Mouse (Mus musculus) forebrain, postnatal 0 days (tissue): ENCODE measurements around the gene Kndc1. TPM values are rescaled to one million over a fixed set of nuclear protein-coding genes. Genes with fewer than 3 reads are reported as not detected.

Source experiments
- ATAC-seq: fragments of 200-750 bp; cut with Nextera tagmentation; 2 replicates; pipeline ENCODE4 v1.8.0; 2017; ENCODE audit warnings: mild to moderate bottlenecking, moderate library complexity
- DNase-seq: peaks from one replicate; pipeline ENCODE4 v3.0.0-alpha.2; 2015
- H3K27ac ChIP-seq: fragments of 300-500 bp; sonication (generic); 2 replicates; pipeline ENCODE4 v1.5.1; 2014; ENCODE audit warnings: low read depth, mild to moderate bottlenecking, antibody characterized with exemption, low read length, moderate library complexity, mixed read lengths
- H3K27me3 ChIP-seq: fragments of 300-500 bp; sonication (generic); 2 replicates; pipeline ENCODE4 v1.6.1; 2014; ENCODE audit warnings: mild to moderate bottlenecking, low read length, mixed read lengths; ENCODE audit not compliant: insufficient read depth
- H3K36me3 ChIP-seq: fragments of 300-500 bp; sonication (generic); 2 replicates; pipeline ENCODE4 v1.6.1; 2014; ENCODE audit warnings: mild to moderate bottlenecking, moderate library complexity; ENCODE audit not compliant: insufficient read depth
- H3K4me1 ChIP-seq: fragments of 300-500 bp; sonication (generic); 2 replicates; pipeline ENCODE4 v1.6.1; 2014; ENCODE audit warnings: antibody characterized with exemption; ENCODE audit not compliant: insufficient read depth
- H3K4me2 ChIP-seq: fragments of 300-500 bp; sonication (generic); 2 replicates; pipeline ENCODE4 v1.6.1; 2014; ENCODE audit warnings: low read depth, mild to moderate bottlenecking, moderate library complexity
- H3K4me3 ChIP-seq: fragments of 300-500 bp; sonication (generic); 2 replicates; pipeline ENCODE4 v1.5.1; 2014; ENCODE audit warnings: low read depth, low read length, mixed read lengths
- H3K9ac ChIP-seq: fragments of 300-500 bp; sonication (generic); 2 replicates; pipeline ENCODE4 v1.6.1; 2014; ENCODE audit warnings: mild to moderate bottlenecking
- H3K9me3 ChIP-seq: fragments of 300-500 bp; sonication (generic); 2 replicates; pipeline ENCODE4 v1.6.1; 2016; ENCODE audit warnings: low read length
- CTCF ChIP-seq: sonication (generic); IDR thresholded peaks from 2 replicates; pipeline ENCODE4 v1.5.1; 2016; ENCODE audit warnings: antibody characterized with exemption, control low read depth, low read depth
- WGBS: fragments of 180-500 bp; shearing (Covaris S2); extraction: QIAGEN DNeasy Blood & Tissue Kit; methylation state at CpG from one replicate; pipeline ENCODE4 v1.1.7; 2014; 5-methylcytosine and 5-hydroxymethylcytosine counted together
- polyA plus RNA-seq: library from polyadenylated mRNA; unstranded; fragments of >200 nt; fragmentation: Nextera tagmentation; extraction: Ambion mirVana; gene quantifications from 2 replicates; pipeline ENCODE4 v1.2.1, GENCODE M21; 2015
- total RNA-seq: library from RNA; depleted of rRNA; stranded (reverse); fragments of >200 nt; gene quantifications from 2 replicates; pipeline ENCODE4 v1.2.3, GENCODE M21; 2014

Gene Kndc1
- total and polyA plus RNA-seq, 2 experiments from 2014 or later, result 10.0 to 48.4 TPM

DNA sequence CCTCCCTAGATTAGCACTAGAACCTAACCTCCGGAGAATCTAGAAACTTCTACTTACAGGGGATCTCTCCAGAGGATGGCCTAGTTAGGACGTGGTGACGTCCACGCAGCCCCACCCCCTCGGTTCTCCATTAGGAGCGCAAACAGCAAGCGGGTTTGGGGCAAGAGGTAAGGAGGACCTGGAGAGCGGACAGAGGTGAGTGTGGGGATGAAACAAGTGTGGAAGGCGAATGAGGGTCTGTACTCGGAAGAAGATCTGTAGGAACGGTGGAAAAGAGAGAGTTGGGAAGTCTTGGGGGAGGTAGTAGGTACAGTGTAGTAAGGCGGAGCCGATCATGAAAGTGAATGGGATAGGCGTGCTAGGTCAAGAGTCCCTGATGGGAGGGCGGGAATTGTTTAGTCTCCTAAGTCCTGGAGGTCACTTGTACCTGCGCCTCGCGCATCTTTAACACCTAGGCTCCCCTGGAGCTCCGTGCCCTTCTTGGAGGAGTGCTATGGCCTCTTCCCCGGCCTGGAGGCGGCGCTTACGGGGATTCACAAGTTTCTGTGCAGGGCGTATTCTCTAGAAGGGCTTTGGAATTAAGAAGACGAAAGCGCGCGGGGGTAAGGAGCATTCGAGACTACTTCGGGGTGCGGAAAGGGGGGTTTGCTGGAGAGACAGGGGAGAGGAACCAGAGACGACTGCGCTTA, 55.9 kb downstream of the Kndc1 start:
- no peak for TF ChIP-seq CTCF
- H3K36me3 ChIP-seq, result no peaks in the 10 kb centered on the region
- no peak for DNase-seq
- H3K9me3 ChIP-seq, result no peaks in the 10 kb centered on the region
- peak overlapping the region; percentile 34 for H3K4me3 ChIP-seq
- H3K4me2 ChIP-seq, result peak overlapping the region; percentile 73
- 1% methylated on average over 33 of the region's 33 CpGs for WGBS
- ATAC-seq, result peak; percentile 56
- H3K9ac ChIP-seq, result 0 out of 2 replicates have a peak overlapping the region, but pooled peaks have one; percentile 14
- H3K27ac ChIP-seq, result no peak overlapping the region
- peaks cover 40% of the 10 kb centered on the region for H3K27me3 ChIP-seq
- no peaks in the 10 kb centered on the region for H3K4me1 ChIP-seq

DNA sequence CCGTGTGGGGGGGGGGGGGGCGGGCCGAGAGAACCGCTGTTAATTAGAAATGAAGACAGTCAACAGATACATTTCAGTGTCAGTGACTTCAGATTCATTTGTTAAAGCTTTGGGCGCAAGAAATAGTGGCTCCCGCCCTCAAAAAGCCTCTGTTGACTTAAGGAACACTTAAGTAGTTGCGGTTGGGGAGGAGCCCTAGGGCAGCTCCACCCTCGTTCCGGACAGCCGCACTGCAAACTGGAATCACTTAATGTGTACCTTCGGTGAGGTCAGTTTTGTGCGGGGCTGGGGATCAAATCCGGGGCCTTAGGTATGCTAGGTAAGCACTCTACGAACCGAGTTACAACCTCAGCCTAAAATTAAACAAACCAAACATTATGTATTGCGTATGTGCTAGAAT, 56.6 kb downstream of the Kndc1 start:
- ATAC-seq (no peak), DNase-seq (no peak)
- Histone ChIP-seq H3K27ac (no peak overlapping the region), H3K27me3 (peaks cover 33% of the 10 kb centered on the region), H3K4me2 (peak overlapping the region; percentile 73), H3K36me3 (no peaks in the 10 kb centered on the region), H3K9ac (0 out of 2 replicates have a peak overlapping the region, but pooled peaks have one; percentile 14), H3K9me3 (no peaks in the 10 kb centered on the region), H3K4me1 (no peaks in the 10 kb centered on the region), H3K4me3 (peak overlapping the region; percentile 34)
- WGBS, result 10% methylated on average over 16 of the region's 16 CpGs
- no peak for TF ChIP-seq CTCF

DNA sequence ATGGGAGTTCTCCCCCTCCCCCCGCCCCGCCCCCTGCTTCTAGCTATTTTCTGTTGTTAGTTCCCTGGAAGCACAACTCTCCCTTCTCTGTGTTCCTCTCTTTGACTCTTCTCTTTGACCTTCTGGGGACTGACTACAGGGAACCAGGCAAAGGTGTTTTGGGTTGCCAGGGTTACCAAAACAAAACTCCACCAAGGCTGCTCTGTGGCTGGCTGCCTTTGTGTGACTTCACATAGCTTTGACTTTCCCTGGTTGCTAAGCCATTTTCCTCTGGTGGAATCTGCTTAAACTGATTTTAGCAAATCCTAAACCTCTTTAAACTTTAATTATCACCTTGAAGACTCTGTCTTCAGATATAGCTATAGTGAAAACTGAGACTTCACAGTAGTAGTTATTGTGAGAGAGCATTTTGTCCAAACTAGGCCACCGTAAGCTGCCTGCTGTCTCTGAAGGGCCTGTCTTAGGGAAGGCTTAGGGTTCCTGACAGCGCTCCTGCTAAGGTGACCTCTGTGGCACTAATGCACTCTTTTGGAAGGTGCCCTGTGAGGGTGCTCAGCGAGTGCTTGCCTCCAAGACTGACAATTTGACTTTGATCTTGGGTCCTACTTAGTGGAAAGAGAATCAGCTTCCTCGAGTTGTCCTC, 57.6 kb downstream of the Kndc1 start:
- no peaks in the 10 kb centered on the region for H3K4me1 ChIP-seq
- no peak overlapping the region for H3K4me2 ChIP-seq
- 57% methylated on average over 6 of the region's 6 CpGs for WGBS
- no peaks in the 10 kb centered on the region for H3K36me3 ChIP-seq
- DNase-seq, result no peak
- no peak overlapping the region for H3K4me3 ChIP-seq
- TF ChIP-seq CTCF, result no peak
- peaks cover 24% of the 10 kb centered on the region; the same call in 1 of the 2 replicates for H3K27me3 ChIP-seq
- no peak overlapping the region for H3K9ac ChIP-seq
- no peaks in the 10 kb centered on the region for H3K9me3 ChIP-seq
- ATAC-seq, result no peak
- no peak overlapping the region for H3K27ac ChIP-seq

DNA sequence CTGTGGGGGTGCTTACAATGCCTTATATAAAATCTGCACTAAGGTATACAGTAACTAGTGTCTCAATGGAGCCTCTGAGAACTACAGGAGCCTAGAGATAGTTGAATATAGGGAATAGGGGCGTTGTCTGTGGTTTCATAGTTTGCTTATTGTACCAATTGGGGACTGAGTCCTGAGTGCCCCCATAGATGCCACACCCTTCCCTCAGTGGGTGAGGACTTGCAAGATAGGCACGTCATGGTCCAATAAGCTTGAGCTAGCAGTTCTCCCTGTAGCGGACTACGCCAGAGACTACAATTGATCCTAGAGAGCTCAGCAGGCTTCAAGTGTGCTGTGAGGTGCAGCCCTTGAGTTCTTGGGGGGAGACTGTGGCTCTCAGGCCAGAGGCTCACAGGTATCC, 61.0 kb downstream of the Kndc1 start:
- Histone ChIP-seq H3K9me3 (no peaks in the 10 kb centered on the region), H3K36me3 (no peaks in the 10 kb centered on the region), H3K4me1 (no peaks in the 10 kb centered on the region), H3K4me3 (no peak overlapping the region), H3K4me2 (no peak overlapping the region), H3K27me3 (peaks cover 5% of the 10 kb centered on the region; the same call in 1 of the 2 replicates), H3K27ac (no peak overlapping the region), H3K9ac (no peak overlapping the region)
- ATAC-seq, result no peak
- 83% methylated on average over 4 of the region's 4 CpGs for WGBS
- TF ChIP-seq CTCF, result no peak
- DNase-seq, result no peak

DNA sequence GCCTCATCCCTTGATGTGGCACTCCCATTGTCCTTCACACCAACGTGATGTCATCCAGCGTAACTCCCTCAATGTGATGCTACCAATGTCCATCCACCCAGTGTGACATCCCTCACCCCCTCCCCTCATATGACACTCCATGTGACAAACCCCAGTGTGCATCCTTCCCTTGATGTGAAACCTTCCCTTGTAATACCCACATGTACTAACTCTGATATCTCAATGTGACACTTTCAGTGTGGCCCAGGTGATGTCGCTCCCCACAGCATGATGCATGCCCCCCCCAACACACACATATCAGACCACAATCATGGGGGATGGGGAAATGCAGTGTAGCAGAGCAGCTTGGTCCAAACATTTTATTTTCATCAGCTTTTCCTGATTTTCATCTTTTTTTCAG, 62.2 kb downstream of the Kndc1 start:
- no peak overlapping the region for H3K4me2 ChIP-seq
- no peak overlapping the region for H3K9ac ChIP-seq
- ATAC-seq (no peak), DNase-seq (no peak)
- no peaks in the 10 kb centered on the region for H3K4me1 ChIP-seq
- H3K36me3 ChIP-seq, result no peaks in the 10 kb centered on the region
- no peak overlapping the region for H3K27ac ChIP-seq
- no peaks in the 10 kb centered on the region for H3K27me3 ChIP-seq
- TF ChIP-seq CTCF, result no peak
- no peaks in the 10 kb centered on the region for H3K9me3 ChIP-seq
- H3K4me3 ChIP-seq, result no peak overlapping the region
- WGBS, result 80% methylated on average over 3 of the region's 3 CpGs

DNA sequence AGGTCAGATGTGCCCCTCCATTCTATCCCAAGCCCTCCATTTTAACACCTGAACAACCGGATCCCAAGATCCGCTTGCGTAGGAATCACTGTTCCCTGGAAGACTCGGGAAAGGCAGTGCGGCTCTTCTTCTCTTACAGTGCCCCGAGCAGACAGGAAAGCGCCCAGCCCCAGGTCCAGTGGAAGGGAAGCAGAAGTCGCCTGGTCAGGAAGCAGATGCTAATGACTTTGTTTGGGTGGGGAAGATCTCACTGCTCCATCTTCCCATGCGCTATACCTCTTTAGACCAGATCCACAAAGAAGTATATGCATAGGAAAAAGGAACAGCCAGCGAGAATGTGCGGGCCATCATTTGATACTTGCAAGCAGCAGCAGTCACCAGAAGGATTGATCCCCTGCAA, 62.9 kb downstream of the Kndc1 start:
- no peaks in the 10 kb centered on the region for H3K27me3 ChIP-seq
- ATAC-seq (no peak), DNase-seq (no peak)
- H3K4me2 ChIP-seq, result no peak overlapping the region
- no peaks in the 10 kb centered on the region for H3K36me3 ChIP-seq
- no peaks in the 10 kb centered on the region for H3K4me1 ChIP-seq
- no peak overlapping the region for H3K4me3 ChIP-seq
- WGBS, result 70% methylated on average over 11 of the region's 11 CpGs
- H3K9ac ChIP-seq, result no peak overlapping the region
- no peak overlapping the region for H3K27ac ChIP-seq
- no peak for TF ChIP-seq CTCF
- no peaks in the 10 kb centered on the region for H3K9me3 ChIP-seq

DNA sequence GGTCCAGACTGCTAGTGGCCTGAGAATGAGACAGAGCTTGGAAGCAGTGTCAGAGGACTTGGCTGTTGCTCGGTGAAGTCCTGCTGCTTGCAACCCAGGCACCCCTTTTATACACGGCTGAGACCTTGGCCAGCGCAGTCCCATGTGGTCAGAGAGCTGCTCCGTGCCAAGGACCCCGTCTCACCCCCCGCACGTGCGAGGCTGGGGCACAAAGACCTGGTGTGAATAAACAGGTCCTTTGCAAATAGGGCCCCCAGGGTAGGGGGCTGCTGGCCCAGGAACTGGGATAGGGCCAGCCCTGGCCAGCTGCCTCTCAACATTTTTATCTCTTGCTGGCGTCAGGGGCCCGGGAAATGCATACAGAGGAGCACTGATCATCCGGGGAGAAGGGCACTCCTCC, 63.5 kb downstream of the Kndc1 start:
- peak; percentile 64 for ATAC-seq

More for the DNA sequence above, 63.5 kb downstream of the Kndc1 start:
- no peak overlapping the region for H3K4me2 ChIP-seq
- H3K9ac ChIP-seq, result no peak overlapping the region
- 30% methylated on average over 11 of the region's 11 CpGs for WGBS
- no peak for TF ChIP-seq CTCF
- H3K9me3 ChIP-seq, result no peaks in the 10 kb centered on the region
- H3K36me3 ChIP-seq, result no peaks in the 10 kb centered on the region
- H3K27ac ChIP-seq, result no peak overlapping the region
- DNase-seq, result no peak
- H3K27me3 ChIP-seq, result no peaks in the 10 kb centered on the region
- no peak overlapping the region for H3K4me3 ChIP-seq
- H3K4me1 ChIP-seq, result no peaks in the 10 kb centered on the region
